Mouse (Mus musculus) fibroblast of lung, adult 2 months (primary cell): ENCODE results near the gene Galnt18.

Source experiments
- DNase-seq: peaks from one replicate; pipeline ENCODE4 v3.0.0-alpha.2; 2011; ENCODE audit warnings: low read depth

Galnt18 gene

DNA sequence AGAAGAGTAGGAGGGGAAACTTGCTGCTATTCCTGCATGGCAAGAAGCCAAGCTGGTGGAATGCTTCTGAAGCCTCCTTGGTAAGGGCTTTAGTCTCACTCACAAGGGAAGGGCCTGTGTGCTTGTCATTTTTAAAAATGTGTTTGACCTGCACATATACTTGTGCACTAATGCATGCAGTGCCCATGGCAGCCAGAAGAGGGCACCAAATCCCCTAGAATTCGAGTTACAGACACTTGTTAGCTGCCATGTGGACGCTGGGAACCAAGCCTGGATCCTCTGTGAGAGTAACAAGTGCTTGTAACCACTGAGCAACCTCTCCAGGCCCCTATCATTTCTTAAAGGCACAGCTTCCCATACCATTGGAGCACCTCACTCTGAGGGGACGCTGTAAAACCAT is 219.7 kb downstream of the Galnt18 start:
- no peak for DNase-seq

GRCm38 (mm10) chr7:111559011-111559410 is 220.8 kb downstream of the Galnt18 start:
- no peak for DNase-seq

- no peak for DNase-seq
These were observed 228.8 kb downstream of the Galnt18 start for GRCm38 (mm10) chr7:111550987-111551386.

DNA sequence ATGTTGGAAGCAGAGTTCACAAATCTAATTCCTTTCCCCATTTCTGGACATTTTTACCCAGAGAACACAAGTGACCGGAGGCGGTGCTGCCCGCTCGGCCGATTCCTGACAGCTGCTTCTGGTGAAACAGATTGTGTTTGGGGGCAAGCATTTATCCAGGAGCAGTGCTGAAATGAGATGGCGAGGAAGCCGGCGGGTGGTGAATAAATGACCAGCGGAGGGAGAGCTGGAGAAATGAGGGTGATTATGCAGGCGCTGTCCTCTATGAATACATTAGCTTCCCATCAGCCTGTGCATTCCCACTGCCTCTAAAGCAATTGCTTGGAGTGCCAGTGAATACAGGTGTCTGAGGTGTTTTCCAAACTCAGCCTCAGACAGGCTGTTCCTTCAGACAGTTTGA is 232.7 kb downstream of the Galnt18 start:
- DNase-seq = no peak

GRCm38 (mm10) chr7:111545614-111546013 is 234.2 kb downstream of the Galnt18 start:
- no peak for DNase-seq

DNA sequence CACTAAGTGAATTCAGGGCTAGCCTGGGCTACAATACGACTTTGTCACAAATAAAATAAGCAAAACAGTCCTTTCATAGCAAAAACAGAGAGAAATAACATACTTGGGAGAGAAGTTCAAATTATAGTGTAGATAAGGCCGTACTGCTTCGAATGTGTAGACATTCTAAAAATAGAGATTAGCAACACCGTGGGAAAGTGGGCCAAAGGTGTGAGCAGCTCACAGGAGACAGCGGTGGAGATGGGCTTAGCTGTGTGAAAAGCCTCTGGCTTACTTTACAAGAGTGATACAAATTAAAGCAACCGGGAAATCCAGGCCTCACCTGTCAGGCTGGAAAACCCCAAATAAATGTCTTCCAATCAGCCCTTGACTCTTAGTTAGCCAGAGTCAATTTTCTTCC is 241.8 kb downstream of the Galnt18 start:
- no peak for DNase-seq

DNA sequence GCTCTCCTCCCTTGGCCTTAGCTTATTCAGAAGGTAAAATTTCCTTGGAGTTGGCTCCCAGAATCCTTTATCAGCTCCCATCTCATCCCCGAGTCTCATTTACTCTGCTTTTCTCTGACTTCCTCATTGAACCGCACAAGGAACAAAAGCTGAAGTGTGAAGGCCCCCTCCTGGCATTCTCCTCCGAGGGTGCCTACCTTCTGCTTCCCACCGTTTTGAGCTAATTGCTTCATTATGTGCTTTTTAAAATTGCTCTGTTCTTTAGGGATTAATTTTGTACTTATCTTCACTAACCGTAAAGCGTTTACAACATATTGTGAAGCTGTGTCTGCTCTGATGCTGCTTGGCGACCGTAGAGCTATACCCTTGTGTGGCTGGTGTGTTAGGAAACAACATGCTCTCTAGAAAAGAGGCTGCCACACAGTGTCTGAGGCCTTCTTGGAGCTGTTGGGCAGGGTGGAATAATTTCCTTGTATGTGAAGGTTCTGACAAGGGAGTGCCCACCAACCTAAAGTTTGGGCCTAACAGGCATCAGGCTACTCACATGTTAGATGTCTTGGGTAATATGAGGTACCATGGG is 244.9 kb downstream of the Galnt18 start:
- DNase-seq = no peak

- DNase-seq = no peak
These were observed 250.7 kb downstream of the Galnt18 start for GRCm38 (mm10) chr7:111528961-111529643.

GRCm38 (mm10) chr7:111528462-111528861 is 251.3 kb downstream of the Galnt18 start:
- DNase-seq = no peak

DNA sequence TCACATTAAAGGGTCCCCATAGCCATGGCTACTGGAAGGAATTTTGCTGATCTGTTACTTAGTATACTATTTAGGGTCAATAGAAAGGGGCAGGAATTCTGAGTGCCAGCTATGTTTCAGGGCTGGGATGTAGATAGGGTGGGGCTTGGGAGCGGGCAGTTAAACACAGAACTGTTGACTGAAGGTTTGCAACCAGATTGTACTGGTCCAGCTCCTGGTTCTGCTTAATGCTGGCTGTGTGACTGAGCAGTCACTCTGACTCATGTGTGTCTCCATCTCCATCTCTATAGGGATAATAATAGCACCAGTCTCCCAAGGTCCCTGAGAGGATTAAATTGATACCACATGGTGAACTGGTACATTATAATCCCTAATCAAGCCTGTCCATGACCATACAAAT is 258.9 kb downstream of the Galnt18 start:
- no peak for DNase-seq

GRCm38 (mm10) chr7:111518581-111519242 is 261.1 kb downstream of the Galnt18 start:
- no peak for DNase-seq

DNA sequence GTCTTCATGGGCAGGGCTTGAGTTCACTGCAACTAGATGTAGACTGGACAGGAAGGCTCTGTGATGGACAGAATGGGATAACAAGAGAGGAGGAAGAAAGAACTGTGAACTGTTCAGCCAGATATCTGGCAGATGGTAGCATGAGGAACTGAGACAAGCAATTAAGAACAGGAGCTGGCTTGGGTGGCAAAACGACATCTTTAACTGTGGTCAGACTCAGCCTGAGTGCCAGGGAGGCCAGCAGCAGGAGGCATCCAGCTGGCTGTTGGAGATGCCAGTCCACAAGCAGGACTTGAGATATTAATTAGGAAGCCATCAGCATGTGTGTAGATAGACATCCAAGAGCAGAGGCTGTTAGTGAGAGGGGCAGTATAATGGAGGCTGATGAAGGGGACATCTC is 262.9 kb downstream of the Galnt18 start:
- DNase-seq = no peak

DNA sequence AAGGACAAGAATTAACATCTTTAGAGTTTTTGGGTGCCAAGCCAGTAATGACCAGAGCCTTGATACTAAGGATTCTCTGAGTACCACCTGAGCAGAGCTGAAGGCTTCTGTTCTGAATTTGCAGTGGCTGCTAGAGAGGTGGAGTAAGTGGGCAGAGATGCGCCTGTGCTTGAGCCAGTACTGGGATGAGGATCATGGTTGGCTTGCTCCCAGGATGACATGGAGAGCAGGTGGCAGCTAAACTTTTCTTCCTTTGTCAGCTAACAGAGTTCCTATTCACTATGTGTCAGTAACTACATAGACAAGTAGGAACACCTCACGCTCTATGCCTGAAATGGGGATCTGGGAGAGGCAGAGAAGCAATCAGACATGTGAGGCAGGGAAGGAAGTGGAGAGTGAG is 264.3 kb downstream of the Galnt18 start:
- DNase-seq = no peak

DNA sequence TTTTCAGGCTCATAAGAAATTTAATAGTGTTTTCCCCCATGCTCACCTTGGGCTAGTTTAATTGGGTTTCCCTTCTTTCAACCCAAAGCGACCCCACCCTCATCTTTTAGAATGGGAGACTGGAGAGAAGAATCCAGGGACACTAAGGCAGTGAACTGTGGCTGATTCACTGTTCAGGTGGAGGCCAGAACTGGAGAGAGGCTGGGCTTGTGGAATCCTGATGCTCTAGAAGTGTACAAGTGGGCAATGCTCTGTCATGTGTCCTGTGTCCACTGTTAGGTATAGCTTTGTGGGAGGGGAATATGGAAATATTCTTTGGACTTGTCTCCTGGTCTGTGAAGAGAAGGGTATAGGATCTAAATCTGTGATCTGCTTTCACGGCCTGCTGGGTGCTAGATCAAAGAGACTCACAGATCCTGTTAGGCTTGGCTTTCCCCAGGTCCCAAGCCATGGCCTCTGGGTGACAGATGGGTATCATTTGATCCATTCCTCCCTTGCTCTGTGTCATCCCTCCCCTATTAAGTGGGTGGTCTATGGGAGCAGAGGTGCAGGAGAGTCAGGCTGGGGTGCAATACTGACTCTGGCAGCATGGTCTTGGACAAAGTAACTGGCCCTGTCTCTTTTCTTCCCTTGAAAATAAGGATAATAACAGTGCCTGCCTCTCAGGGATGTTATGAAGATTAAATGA is 270.5 kb downstream of the Galnt18 start:
- no peak for DNase-seq

DNA sequence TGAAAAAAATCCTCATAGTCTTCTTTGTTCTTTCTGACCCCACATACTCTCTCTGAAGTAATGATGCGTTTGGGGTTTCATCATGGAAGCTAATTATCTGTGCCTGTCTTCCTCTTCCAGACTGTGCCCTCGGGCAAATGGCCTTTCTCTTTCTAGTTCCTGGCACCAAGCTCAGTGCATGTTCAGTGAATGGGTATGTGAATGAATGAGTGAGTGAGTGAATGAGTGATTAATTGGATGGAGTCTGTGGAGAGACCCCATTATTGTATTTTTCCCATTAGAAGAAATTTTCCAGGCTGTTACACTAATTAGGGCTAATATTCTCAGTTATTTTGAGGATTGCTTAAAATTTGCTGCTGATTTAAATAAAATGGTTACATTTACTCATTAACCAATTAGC is 279.2 kb downstream of the Galnt18 start:
- no peak for DNase-seq

DNA sequence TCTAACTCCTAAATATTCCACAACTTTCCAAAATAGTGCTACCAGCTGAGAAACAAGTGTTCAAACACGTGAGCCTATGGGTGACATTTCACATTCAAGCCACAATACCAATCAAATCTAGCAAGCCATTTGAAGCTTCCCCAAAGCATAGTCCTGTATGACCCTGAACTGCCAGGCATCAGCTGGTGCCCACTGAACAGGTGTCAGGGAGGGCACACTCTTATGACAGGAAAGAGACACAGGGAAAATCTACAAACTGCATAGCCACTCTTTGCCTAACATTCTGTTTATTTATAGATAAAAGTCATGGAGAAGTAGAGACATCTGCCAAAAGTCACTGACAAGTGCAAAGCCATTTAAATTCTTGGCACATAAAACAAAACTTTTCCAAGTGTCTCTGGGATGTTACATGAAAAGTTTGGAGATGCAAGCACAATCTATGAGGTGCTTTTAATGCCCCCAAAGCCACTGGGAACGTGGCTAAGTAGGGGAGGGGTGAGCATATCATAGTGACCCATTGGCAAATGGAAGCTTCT is 280.5 kb downstream of the Galnt18 start:
- no peak for DNase-seq

DNA sequence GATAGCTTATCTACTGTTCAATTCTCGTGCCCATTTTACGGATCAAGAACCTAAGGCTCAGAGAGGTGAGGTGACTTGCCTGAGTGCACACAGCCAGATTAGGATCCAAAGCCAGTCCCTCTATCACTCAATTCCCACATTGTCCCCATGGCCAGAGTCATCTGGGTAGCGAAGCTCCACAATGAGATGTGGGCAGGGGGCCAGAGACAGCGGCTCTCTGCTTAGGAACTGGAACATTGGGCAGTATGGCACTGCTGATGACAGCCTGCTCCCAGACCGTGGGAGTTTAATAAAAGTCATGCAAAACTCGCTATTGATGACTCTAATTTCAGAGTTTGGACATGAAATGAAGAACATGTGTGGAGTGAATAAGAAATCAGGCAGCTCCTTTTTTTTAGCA is 282.6 kb downstream of the Galnt18 start:
- DNase-seq = no peak

- no peak for DNase-seq
These were observed 287.4 kb downstream of the Galnt18 start for GRCm38 (mm10) chr7:111492242-111492949.

DNA sequence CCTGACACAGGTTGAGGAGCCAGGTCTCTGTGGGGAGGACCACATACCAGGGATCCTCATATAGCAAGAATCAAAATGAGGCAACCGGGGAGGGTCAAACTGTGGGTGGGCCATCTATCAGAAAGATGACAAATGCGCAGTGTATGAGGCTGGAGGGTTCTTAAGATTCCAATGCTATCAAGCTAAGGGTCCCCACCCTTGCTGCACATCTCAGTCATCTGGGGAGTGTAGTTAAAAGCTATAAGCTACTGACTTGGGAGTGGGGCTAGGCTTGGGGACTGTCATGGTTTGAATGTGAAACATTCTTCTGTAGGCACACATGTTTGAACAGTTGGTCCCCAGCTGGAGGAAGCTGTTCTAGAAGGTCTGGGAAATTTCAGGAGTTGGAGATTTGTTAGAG is 288.2 kb downstream of the Galnt18 start:
- DNase-seq = no peak

- DNase-seq = peak; percentile 7
These were observed 292.9 kb downstream of the Galnt18 start for GRCm38 (mm10) chr7:111486811-111487333.

- DNase-seq = no peak
These were observed 295.9 kb downstream of the Galnt18 start for GRCm38 (mm10) chr7:111483896-111484295.

DNA sequence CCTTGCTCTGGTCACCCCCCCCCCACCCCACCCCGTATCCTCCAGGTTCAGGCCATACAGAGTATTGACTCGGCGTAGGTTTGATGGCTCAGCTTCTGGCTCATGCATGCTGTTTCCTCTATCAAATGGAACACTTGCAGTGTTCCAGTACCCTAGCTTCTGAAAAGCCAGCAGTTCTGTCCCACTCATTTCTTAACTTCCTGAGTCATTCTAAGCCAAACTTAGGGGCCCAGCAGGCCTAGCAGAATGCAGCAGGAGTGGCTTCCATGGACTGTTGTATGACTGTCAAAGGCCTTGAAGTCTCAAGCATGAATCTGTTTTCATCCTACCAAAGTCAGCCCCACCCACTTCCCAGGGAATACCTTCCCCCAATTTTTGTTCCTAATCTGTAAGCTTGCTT is 296.5 kb downstream of the Galnt18 start:
- DNase-seq = no peak
